Mouse (Mus musculus) embryonic fibroblast, embryonic 13.5 days (primary cell): Measurements from ENCODE around the gene Klf7.

Experiments used
- CTCF ChIP-seq: IDR thresholded peaks from 2 replicates; pipeline ENCODE4 v1.5.1; 2011; ENCODE audit warnings: mild to moderate bottlenecking, control low read depth, low read length, moderate library complexity, borderline replicate concordance; ENCODE audit not compliant: insufficient read depth
- POLR2A ChIP-seq: IDR thresholded peaks from 2 replicates; pipeline ENCODE4 v1.6.1; 2011; ENCODE audit warnings: low read depth, mild to moderate bottlenecking, control low read depth, low read length, moderate library complexity

GRCm38 (mm10) chr1:64008994-64009393, 113.1 kb downstream of the Klf7 start:
- TF ChIP-seq POLR2A (no peak), CTCF (no peak)
